Mouse (Mus musculus) E14TG2a.4 (cell line): ENCODE measurements around the gene Tcf25.

Source experiments
- H3K27me3 ChIP-seq: 2 replicates; pipeline ENCODE4 v1.6.1; 2014; ENCODE audit warnings: low read length, control low read depth; ENCODE audit not compliant: insufficient read depth
- H3K36me3 ChIP-seq: 2 replicates; pipeline ENCODE4 v1.6.1; 2014; ENCODE audit warnings: low read length, control low read depth; ENCODE audit not compliant: insufficient read depth
- H3K4me1 ChIP-seq: replicated peaks from 2 replicates; pipeline ENCODE4 v1.6.1; 2014; ENCODE audit warnings: low read depth, low read length, control low read depth
- H3K4me3 ChIP-seq: replicated peaks from 2 replicates; pipeline ENCODE4 v1.5.1; 2014; ENCODE audit warnings: mild to moderate bottlenecking, low read length
- H3K9me3 ChIP-seq: 2 replicates; pipeline ENCODE4 v1.6.1; 2014; ENCODE audit warnings: low read length, control low read depth
- CTCF ChIP-seq: conservative IDR thresholded peaks from 2 replicates; pipeline ENCODE4 v1.5.1; 2014; ENCODE audit warnings: low read length
- NANOG ChIP-seq: IDR thresholded peaks from 2 replicates; pipeline ENCODE4 v1.6.1; 2014; ENCODE audit warnings: borderline replicate concordance, low read length, mixed read lengths
- POU5F1 ChIP-seq: IDR thresholded peaks from 2 replicates; pipeline ENCODE4 v1.6.1; 2014; ENCODE audit warnings: low read length, borderline replicate concordance

Tcf25 gene

GRCm38 (mm10) chr8:123401936-123402335 lies 28.4 kb downstream of the Tcf25 start:
- H3K36me3 ChIP-seq = peaks cover 69% of the 10 kb centered on the region

GRCm38 (mm10) chr8:123402730-123403326 lies 29.3 kb downstream of the Tcf25 start:
- Histone ChIP-seq H3K4me1 (peaks cover 40% of the 10 kb centered on the region), H3K9me3 (no peaks in the 10 kb centered on the region), H3K27me3 (peaks cover 5% of the 10 kb centered on the region), H3K36me3 (peaks cover 60% of the 10 kb centered on the region), H3K4me3 (no peak overlapping the region)
- TF ChIP-seq NANOG (no peak), CTCF (no peak), POU5F1 (no peak)

More at GRCm38 (mm10) chr8:123401936-123402335, 28.4 kb downstream of the Tcf25 start:
- Histone ChIP-seq H3K9me3 (no peaks in the 10 kb centered on the region), H3K4me3 (no peak overlapping the region), H3K27me3 (no peaks in the 10 kb centered on the region), H3K4me1 (peaks cover 39% of the 10 kb centered on the region)
- TF ChIP-seq CTCF (no peak), POU5F1 (no peak), NANOG (no peak)

GRCm38 (mm10) chr8:123404521-123404920 lies 31.0 kb downstream of the Tcf25 start:
- peaks cover 43% of the 10 kb centered on the region for H3K36me3 ChIP-seq
- peaks cover 42% of the 10 kb centered on the region for H3K4me1 ChIP-seq
- no peaks in the 10 kb centered on the region for H3K9me3 ChIP-seq
- TF ChIP-seq CTCF (no peak), POU5F1 (no peak), NANOG (no peak)
- no peak overlapping the region for H3K4me3 ChIP-seq
- H3K27me3 ChIP-seq = peaks cover 22% of the 10 kb centered on the region

GRCm38 (mm10) chr8:123406786-123407185 lies 33.2 kb downstream of the Tcf25 start, which contains the start of gene Mc1r:
Gene Mc1r, plus strand, starts transcription at chr8:123407107.
- TF ChIP-seq CTCF (peak; percentile 96), POU5F1 (no peak)
- Histone ChIP-seq H3K9me3 (no peaks in the 10 kb centered on the region), H3K36me3 (peaks cover 21% of the 10 kb centered on the region), H3K4me3 (0 out of 2 replicates have a peak within 1 kb of the TSS, but pooled peaks have one; percentile 3), H3K27me3 (peaks cover 42% of the 10 kb centered on the region), H3K4me1 (peaks cover 61% of the 10 kb centered on the region)

- TF ChIP-seq POU5F1 (no peak), NANOG (no peak), CTCF (no peak)
- Histone ChIP-seq H3K9me3 (no peaks in the 10 kb centered on the region), H3K27me3 (peaks cover 46% of the 10 kb centered on the region), H3K4me3 (0 out of 2 replicates have a peak overlapping the region, but pooled peaks have one; percentile 3), H3K4me1 (peaks cover 69% of the 10 kb centered on the region), H3K36me3 (peaks cover 12% of the 10 kb centered on the region)
These were observed 34.1 kb downstream of the Tcf25 start for GRCm38 (mm10) chr8:123407612-123408011.

GRCm38 (mm10) chr8:123408586-123409544 lies 35.3 kb downstream of the Tcf25 start:
- H3K27me3 ChIP-seq = peaks cover 46% of the 10 kb centered on the region
- H3K36me3 ChIP-seq = 0 out of 2 replicates have a peak, but pooled peaks cover 8% of the 10 kb centered on the region
- peaks cover 80% of the 10 kb centered on the region for H3K4me1 ChIP-seq
- no peaks in the 10 kb centered on the region for H3K9me3 ChIP-seq
- TF ChIP-seq CTCF = no peak
- no peak for TF ChIP-seq NANOG
- no peak for TF ChIP-seq POU5F1
- H3K4me3 ChIP-seq = no peak overlapping the region

- no peaks in the 10 kb centered on the region for H3K9me3 ChIP-seq
- peaks cover 46% of the 10 kb centered on the region for H3K27me3 ChIP-seq
- 0 out of 2 replicates have a peak, but pooled peaks cover 5% of the 10 kb centered on the region for H3K36me3 ChIP-seq
- peaks cover 83% of the 10 kb centered on the region for H3K4me1 ChIP-seq
- TF ChIP-seq NANOG = no peak
- no peak for TF ChIP-seq POU5F1
- TF ChIP-seq CTCF = no peak
- peak overlapping the region; percentile 29; the same call in 1 of the 2 replicates for H3K4me3 ChIP-seq
These were observed 36.6 kb downstream of the Tcf25 start for GRCm38 (mm10) chr8:123410049-123410587.

GRCm38 (mm10) chr8:123410788-123411187 lies 37.2 kb downstream of the Tcf25 start:
- H3K4me1 ChIP-seq = peaks cover 83% of the 10 kb centered on the region
- 0 out of 2 replicates have a peak, but pooled peaks cover 5% of the 10 kb centered on the region for H3K36me3 ChIP-seq
- H3K27me3 ChIP-seq = peaks cover 46% of the 10 kb centered on the region
- no peak for TF ChIP-seq POU5F1
- TF ChIP-seq CTCF = no peak
- TF ChIP-seq NANOG = no peak
- peak overlapping the region; percentile 83 for H3K4me3 ChIP-seq
- H3K9me3 ChIP-seq = no peaks in the 10 kb centered on the region
